Mouse (Mus musculus): ENCODE measurements around the gene Mrpl33.

DNA sequence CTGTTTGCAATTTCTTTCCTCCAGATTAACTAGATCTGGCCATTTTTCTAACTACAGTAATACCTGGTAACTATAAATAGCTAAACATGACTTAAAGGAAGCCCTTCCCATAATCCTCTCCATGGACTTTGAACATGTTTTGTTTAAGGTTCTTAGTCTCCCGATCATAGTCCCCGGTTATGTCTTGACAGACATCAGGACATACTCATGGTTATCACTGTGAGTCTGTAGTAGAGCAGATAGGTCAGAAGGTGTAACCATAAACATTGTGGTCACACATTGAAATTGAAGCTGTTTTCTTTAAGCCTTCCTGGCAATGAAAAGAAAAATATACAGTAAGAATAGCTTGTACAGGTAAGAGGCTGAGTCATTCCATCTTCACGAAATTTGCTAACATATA, 23.0 kb upstream of the Mrpl33 start:
- TF ChIP-seq CTCF (IDR thresholded peaks at IDR 0.05; ENCODE audit: low read depth) = no peak
- no peak for TF ChIP-seq EP300 (IDR thresholded peaks at IDR 0.05; ENCODE audit: low read depth)

Data from liver, postnatal 0 days (tissue).